Mouse (Mus musculus): ENCODE measurements around the gene Arl2. TPM values are rescaled to one million over a fixed set of nuclear protein-coding genes. Genes with fewer than 3 reads are reported as not detected.
"Not testable (repeated sequence)": the region's sequence is repeated elsewhere in the genome, so short reads cannot be mapped to it uniquely, and the experiment has no call there.

The Arl2 gene
- polyA plus RNA-seq, 1 experiment from 2014 or later: 117 TPM

- 78% methylated on average over 7 of the region's 7 CpGs for WGBS
- not testable (repeated sequence) for H3K9ac ChIP-seq; H3K4me2 ChIP-seq (replicated peaks); H3K27ac ChIP-seq; H3K27me3 ChIP-seq (ENCODE audit: control insufficient read depth, insufficient read depth, low read length); ATAC-seq (ENCODE audit: low FRiP score); H3K4me3 ChIP-seq (replicated peaks; ENCODE audit: low read length); DNase-seq (ENCODE audit: low spot score); H3K9me3 ChIP-seq (ENCODE audit: control insufficient read depth, low read length); H3K4me1 ChIP-seq (replicated peaks; ENCODE audit: control insufficient read depth, insufficient read depth, low read length)
- peaks cover 14% of the 10 kb centered on the region for H3K36me3 ChIP-seq (replicated peaks; ENCODE audit: control insufficient read depth, insufficient read depth)
Measured at GRCm38 (mm10) chr19:6130414-6131128, 10.8 kb downstream of the Arl2 start.

GRCm38 (mm10) chr19:6127760-6128341 lies 13.5 kb downstream of the Arl2 start, which contains the start of gene Snx15:
TSS of gene Snx15 (minus strand) at chr19:6128304.
- Histone ChIP-seq H3K36me3 (replicated peaks; ENCODE audit: control insufficient read depth, insufficient read depth) (no peaks in the 10 kb centered on the region; the same call in 1 of the 2 replicates), H3K27ac (peak within 1 kb of the TSS; percentile 90), H3K27me3 (ENCODE audit: control insufficient read depth, insufficient read depth, low read length) (no peaks in the 10 kb centered on the region), H3K4me1 (replicated peaks; ENCODE audit: control insufficient read depth, insufficient read depth, low read length) (0 out of 2 replicates have a peak, but pooled peaks cover 4% of the 10 kb centered on the region), H3K9ac (peak within 1 kb of the TSS; percentile 74), H3K9me3 (ENCODE audit: control insufficient read depth, low read length) (no peaks in the 10 kb centered on the region), H3K4me3 (replicated peaks; ENCODE audit: low read length) (peak within 1 kb of the TSS; percentile 55), H3K4me2 (replicated peaks) (peak within 1 kb of the TSS; percentile 57)
- WGBS: under 1% methylated on average over 32 of the region's 32 CpGs
- peak; percentile 94 for ATAC-seq (ENCODE audit: low FRiP score)
- peak; percentile 90 for DNase-seq (ENCODE audit: low spot score)

- Histone ChIP-seq H3K9ac (peak overlapping the region; percentile 74; the same call in 1 of the 2 replicates), H3K27me3 (ENCODE audit: control insufficient read depth, insufficient read depth, low read length) (no peaks in the 10 kb centered on the region), H3K4me3 (replicated peaks; ENCODE audit: low read length) (peak overlapping the region; percentile 55), H3K4me2 (replicated peaks) (peak overlapping the region; percentile 57), H3K27ac (peak overlapping the region; percentile 90), H3K9me3 (ENCODE audit: control insufficient read depth, low read length) (no peaks in the 10 kb centered on the region), H3K36me3 (replicated peaks; ENCODE audit: control insufficient read depth, insufficient read depth) (peaks cover 4% of the 10 kb centered on the region; the same call in 1 of the 2 replicates), H3K4me1 (replicated peaks; ENCODE audit: control insufficient read depth, insufficient read depth, low read length) (0 out of 2 replicates have a peak, but pooled peaks cover 4% of the 10 kb centered on the region)
- DNase-seq (ENCODE audit: low spot score) (no peak), ATAC-seq (ENCODE audit: low FRiP score) (no peak)
- WGBS: 76% methylated on average over 10 of the region's 10 CpGs
Measured at GRCm38 (mm10) chr19:6126789-6127580, 14.4 kb downstream of the Arl2 start.

- Histone ChIP-seq H3K9ac (no peak overlapping the region), H3K4me2 (replicated peaks) (no peak overlapping the region), H3K4me1 (replicated peaks; ENCODE audit: control insufficient read depth, insufficient read depth, low read length) (0 out of 2 replicates have a peak, but pooled peaks cover 4% of the 10 kb centered on the region), H3K36me3 (replicated peaks; ENCODE audit: control insufficient read depth, insufficient read depth) (peaks cover 11% of the 10 kb centered on the region), H3K4me3 (replicated peaks; ENCODE audit: low read length) (no peak overlapping the region), H3K27ac (no peak overlapping the region), H3K27me3 (ENCODE audit: control insufficient read depth, insufficient read depth, low read length) (no peaks in the 10 kb centered on the region), H3K9me3 (ENCODE audit: control insufficient read depth, low read length) (no peaks in the 10 kb centered on the region)
- peak; percentile 70 for DNase-seq (ENCODE audit: low spot score)
- ATAC-seq (ENCODE audit: low FRiP score): no peak
- 27% methylated on average over 4 of the region's 4 CpGs for WGBS
Measured at GRCm38 (mm10) chr19:6126289-6126688, 15.1 kb downstream of the Arl2 start.

GRCm38 (mm10) chr19:6124898-6125297 lies 16.4 kb downstream of the Arl2 start:
- peaks cover 14% of the 10 kb centered on the region for H3K36me3 ChIP-seq (replicated peaks; ENCODE audit: control insufficient read depth, insufficient read depth)
- ATAC-seq (ENCODE audit: low FRiP score): no peak

GRCm38 (mm10) chr19:6123330-6123729 lies 18.0 kb downstream of the Arl2 start:
- DNase-seq (ENCODE audit: low spot score) (peak; percentile 48), ATAC-seq (ENCODE audit: low FRiP score) (no peak)
- H3K27ac ChIP-seq: 0 out of 2 replicates have a peak overlapping the region, but pooled peaks have one; percentile 16
- peak overlapping the region; percentile 8; the same call in 1 of the 2 replicates for H3K9ac ChIP-seq
- no peak overlapping the region for H3K4me3 ChIP-seq (replicated peaks; ENCODE audit: low read length)
- peaks cover 20% of the 10 kb centered on the region for H3K36me3 ChIP-seq (replicated peaks; ENCODE audit: control insufficient read depth, insufficient read depth)
- H3K4me1 ChIP-seq (replicated peaks; ENCODE audit: control insufficient read depth, insufficient read depth, low read length): peaks cover 15% of the 10 kb centered on the region; the same call in 1 of the 2 replicates
- H3K9me3 ChIP-seq (ENCODE audit: control insufficient read depth, low read length): no peaks in the 10 kb centered on the region
- 57% methylated on average over 8 of the region's 8 CpGs for WGBS
- H3K27me3 ChIP-seq (ENCODE audit: control insufficient read depth, insufficient read depth, low read length): no peaks in the 10 kb centered on the region
- no peak overlapping the region for H3K4me2 ChIP-seq (replicated peaks)

More at GRCm38 (mm10) chr19:6124898-6125297, 16.4 kb downstream of the Arl2 start:
- Histone ChIP-seq H3K27me3 (ENCODE audit: control insufficient read depth, insufficient read depth, low read length) (no peaks in the 10 kb centered on the region), H3K4me3 (replicated peaks; ENCODE audit: low read length) (no peak overlapping the region), H3K4me1 (replicated peaks; ENCODE audit: control insufficient read depth, insufficient read depth, low read length) (0 out of 2 replicates have a peak, but pooled peaks cover 4% of the 10 kb centered on the region), H3K9ac (no peak overlapping the region), H3K27ac (no peak overlapping the region), H3K9me3 (ENCODE audit: control insufficient read depth, low read length) (no peaks in the 10 kb centered on the region), H3K4me2 (replicated peaks) (no peak overlapping the region)
- 88% methylated on average over 2 of the region's 2 CpGs for whole genome bisulfite sequencing
- DNase-seq (ENCODE audit: low spot score): no peak

- ATAC-seq (ENCODE audit: low FRiP score): no peak
- no peak overlapping the region for H3K27ac ChIP-seq
- 41% methylated on average over 19 of the region's 19 CpGs for WGBS
Measured at GRCm38 (mm10) chr19:6121761-6122160, 19.6 kb downstream of the Arl2 start.

GRCm38 (mm10) chr19:6118677-6119185 lies 22.6 kb downstream of the Arl2 start:
- 0% methylated on average over 8 of the region's 8 CpGs for WGBS
- Histone ChIP-seq H3K4me3 (replicated peaks; ENCODE audit: low read length) (peak overlapping the region; percentile 90), H3K4me1 (replicated peaks; ENCODE audit: control insufficient read depth, insufficient read depth, low read length) (peaks cover 23% of the 10 kb centered on the region; the same call in 1 of the 2 replicates), H3K27ac (peak overlapping the region; percentile 92), H3K9me3 (ENCODE audit: control insufficient read depth, low read length) (no peaks in the 10 kb centered on the region), H3K27me3 (ENCODE audit: control insufficient read depth, insufficient read depth, low read length) (no peaks in the 10 kb centered on the region), H3K9ac (peak overlapping the region; percentile 87), H3K36me3 (replicated peaks; ENCODE audit: control insufficient read depth, insufficient read depth) (peaks cover 46% of the 10 kb centered on the region), H3K4me2 (replicated peaks) (peak overlapping the region; percentile 94)
- peak; percentile 59 for ATAC-seq (ENCODE audit: low FRiP score)
- no peak for DNase-seq (ENCODE audit: low spot score)

More at GRCm38 (mm10) chr19:6121761-6122160, 19.6 kb downstream of the Arl2 start:
- Histone ChIP-seq H3K36me3 (replicated peaks; ENCODE audit: control insufficient read depth, insufficient read depth) (peaks cover 20% of the 10 kb centered on the region), H3K4me1 (replicated peaks; ENCODE audit: control insufficient read depth, insufficient read depth, low read length) (peaks cover 19% of the 10 kb centered on the region; the same call in 1 of the 2 replicates), H3K4me2 (replicated peaks) (no peak overlapping the region), H3K4me3 (replicated peaks; ENCODE audit: low read length) (no peak overlapping the region), H3K27me3 (ENCODE audit: control insufficient read depth, insufficient read depth, low read length) (no peaks in the 10 kb centered on the region), H3K9me3 (ENCODE audit: control insufficient read depth, low read length) (no peaks in the 10 kb centered on the region), H3K9ac (0 out of 2 replicates have a peak overlapping the region, but pooled peaks have one; percentile 11)
- DNase-seq (ENCODE audit: low spot score): no peak
